Mouse (Mus musculus) thymus, adult 18-20 months (tissue): ENCODE measurements at regions not wholly inside any gene's neighbourhood (a gene's known extent, or its start where the extent isn't known, plus 50 kb on each side); places are given as distances from the start of the nearest gene placed in this dataset.

ENCODE experiments used
- DNase-seq, 2 experiments: peaks; one replicate each; pipeline ENCODE4 v3.0.0; 2022; ENCODE audit warnings: mixed read lengths in 2 of 2

GRCm38 (mm10) chr5:132884130-132884529 is 341.0 kb upstream of the Auts2 start:
- DNase-seq: no peak

GRCm38 (mm10) chr5:132882291-132882690 is 339.1 kb upstream of the Auts2 start:
- DNase-seq: no peak

DNA sequence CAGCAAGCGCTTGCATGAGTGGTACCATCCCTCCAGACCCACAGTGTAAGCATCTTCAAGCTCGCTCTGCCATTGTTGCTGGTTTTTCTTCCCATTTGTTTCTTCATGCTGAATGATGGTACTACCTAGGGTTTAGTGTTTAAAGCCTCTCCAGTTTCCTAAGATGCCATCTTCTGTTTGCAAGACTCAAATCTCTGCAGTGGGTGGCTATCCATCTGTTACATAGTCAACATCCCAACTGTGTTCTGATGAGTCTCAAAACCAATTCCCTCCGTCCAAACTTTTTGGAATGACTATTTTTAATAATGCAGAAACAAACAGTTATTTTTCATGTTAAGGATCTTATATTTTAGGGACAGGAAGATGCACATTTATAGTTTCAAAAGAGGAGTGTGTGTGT is 338.0 kb upstream of the Auts2 start:
- DNase-seq: no peak

DNA sequence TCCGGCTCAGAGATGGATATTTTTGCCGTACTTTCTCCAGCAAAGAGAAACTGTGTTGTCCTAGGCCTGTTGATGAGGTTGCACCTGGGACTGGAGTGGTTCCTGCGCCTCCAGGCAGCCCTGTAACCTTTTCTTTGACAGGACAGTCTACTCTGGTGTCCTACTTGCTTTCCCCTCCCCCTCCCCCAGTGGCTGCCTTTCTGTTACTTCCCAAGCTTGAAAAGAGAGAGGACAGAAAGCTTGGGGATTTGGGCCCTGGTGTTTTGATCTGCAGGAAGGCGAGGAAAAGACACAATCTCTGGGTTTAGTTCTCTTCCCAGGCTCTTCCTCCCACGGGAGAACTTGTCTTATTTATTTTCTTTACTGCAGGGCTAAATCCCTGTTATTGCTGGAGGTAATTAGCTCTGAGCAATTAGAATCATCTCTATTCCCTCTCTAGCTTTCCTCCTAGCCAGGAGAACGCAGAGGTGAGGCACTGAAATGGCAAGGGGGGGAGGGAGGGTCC is 333.2 kb upstream of the Auts2 start:
- DNase-seq: no peak

DNA sequence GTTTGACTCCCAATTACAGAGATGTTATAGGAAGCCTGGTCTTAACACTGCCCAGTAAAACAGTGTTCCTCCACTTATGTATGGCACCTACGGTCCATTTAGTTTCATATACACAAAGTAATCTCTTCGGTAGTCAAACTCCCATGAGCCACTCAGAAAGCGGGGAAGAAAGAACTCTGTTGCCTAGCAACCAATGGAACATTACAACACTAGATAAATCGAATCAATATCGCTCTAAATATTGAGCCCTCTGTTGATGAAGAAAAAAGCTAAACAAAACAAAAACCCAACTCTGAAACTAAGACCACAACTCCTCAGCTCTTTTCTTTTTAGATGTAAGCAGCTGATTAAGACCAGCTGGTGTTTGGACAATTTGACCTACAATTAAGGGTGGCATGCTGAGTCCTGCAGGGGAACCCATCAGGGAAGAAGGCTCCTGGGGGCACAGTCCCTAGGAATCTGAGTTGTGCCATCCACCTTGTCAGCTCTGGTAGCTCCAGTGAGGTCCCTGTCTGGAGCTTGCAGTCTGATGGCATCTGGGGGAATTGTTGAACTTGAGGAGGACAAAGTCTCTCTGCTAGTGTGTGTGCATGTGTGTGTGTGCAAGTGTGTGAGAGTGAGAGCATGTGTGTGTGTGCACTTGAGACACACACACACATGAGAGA is 315.8 kb upstream of the Auts2 start:
- no peak for DNase-seq

- no peak for DNase-seq
These were observed 312.7 kb upstream of the Auts2 start for GRCm38 (mm10) chr5:132855619-132856510.

DNA sequence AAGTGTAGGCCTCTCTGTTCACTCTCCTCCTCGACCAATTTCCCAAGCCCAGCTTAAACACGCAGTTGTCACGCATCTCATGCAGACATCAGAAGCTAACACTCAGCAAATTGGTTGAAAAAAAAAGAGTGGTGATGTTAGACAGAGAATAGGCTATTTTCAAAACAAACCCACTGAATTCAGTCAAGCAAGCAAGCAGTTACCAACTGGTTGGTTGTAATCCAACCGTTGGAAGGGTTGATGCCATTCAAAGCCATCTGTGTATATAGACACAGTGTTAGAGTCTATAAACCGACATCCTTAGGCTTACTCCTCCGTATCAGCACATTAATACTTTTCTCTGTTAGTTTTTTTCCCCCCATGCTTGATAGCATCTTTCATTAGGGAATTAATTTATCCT is 307.6 kb upstream of the Auts2 start:
- no peak for DNase-seq

DNA sequence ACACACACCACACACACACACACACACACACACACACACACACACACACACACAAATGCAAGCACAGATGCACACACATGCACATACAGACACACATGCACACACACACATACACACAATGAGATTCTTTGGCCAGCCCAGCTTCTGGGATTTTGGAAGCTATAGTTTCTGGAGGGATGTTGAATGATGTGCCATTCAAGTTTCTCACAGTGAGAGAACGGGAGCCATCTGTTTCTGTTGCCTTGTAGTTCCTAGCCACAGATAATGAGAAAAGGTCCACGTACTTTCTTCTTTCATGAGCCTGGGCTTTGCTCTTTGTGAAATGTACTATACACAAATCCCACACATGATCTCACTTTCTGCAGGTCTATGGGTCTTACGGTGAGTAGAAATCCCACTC is 304.9 kb upstream of the Auts2 start:
- no peak for DNase-seq

- no peak for DNase-seq
These were observed 300.1 kb upstream of the Auts2 start for GRCm38 (mm10) chr5:132843284-132843683.

DNA sequence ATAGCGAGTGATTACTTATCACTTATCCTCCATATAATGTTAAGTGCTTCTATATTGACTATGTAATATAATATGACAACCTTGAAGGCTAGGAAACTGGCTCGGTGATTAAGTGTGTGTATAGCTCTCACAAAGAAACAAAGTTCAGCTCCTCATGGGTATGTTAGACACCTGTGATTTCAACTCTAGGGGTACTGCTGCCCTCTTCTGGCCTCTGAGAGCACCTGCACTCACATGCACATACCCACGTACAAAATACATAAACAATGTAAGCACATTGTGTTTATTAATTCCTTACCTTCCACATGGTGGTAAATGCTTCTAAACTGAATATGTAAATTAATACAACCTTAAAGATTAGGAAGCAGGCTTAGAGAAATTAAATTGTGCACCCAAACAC is 298.6 kb upstream of the Auts2 start:
- DNase-seq: no peak

DNA sequence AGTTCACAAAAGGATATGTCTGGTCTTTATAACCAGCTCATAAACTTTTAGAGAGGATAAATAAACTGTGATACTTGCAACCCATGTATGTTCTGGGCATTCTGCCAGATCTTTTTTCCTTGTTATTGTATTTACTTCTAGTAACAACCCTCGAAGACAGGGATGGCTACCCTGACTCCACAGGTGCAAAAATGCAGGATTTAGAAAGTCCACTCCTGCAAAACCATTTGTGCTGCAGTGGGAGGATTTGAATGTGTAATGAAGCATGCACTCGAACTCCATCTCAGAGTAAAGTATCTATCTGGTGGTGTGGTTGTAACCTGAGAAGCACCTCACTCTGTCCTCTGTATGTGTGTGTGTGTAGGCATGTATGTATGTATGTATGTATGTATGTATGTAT is 294.3 kb upstream of the Auts2 start:
- no peak for DNase-seq

DNA sequence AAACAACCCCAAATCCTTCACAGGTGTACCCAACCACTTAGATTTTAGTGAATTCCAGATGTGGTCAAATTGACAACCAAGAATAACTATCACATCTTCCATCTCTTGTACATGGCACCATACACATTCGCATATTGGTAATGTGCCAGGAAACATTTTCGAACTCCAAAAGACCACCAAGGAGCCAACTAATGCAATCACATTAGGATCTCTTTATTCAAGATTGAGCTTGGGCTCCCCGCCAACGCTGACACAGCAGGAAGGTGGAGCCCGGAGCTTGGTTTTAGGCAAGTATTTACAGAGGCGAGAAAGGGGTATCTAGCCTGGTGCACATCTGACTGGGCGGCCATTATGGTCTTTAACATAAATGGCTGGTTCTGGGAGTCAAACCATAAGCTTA is 285.8 kb upstream of the Auts2 start:
- DNase-seq: no peak

GRCm38 (mm10) chr5:132827555-132828333 is 284.6 kb upstream of the Auts2 start:
- DNase-seq: no peak

DNA sequence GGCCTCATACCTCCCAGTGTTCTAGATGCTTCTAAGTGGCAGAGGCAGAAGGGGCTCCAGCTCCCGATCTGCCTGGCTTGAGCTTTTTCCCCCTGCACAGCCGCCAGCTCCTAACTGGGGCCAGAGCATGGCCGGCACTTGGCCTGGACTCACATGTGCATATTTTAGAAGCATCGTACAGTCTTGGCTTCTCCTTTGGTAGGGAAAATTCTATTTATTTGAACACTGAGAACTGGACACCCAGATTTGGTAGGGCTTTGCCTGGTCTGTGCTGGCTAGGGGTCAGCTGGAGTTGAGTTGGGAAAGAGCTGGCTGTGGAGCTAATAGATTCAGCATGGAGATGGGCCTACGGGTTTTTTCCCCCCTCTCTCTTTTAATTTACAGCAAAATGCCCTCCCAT is 282.9 kb upstream of the Auts2 start:
- no peak for DNase-seq

- no peak for DNase-seq
These were observed 274.5 kb upstream of the Auts2 start for GRCm38 (mm10) chr5:132817665-132818064.

GRCm38 (mm10) chr5:132809181-132809580 is 266.0 kb upstream of the Auts2 start:
- DNase-seq: no peak

DNA sequence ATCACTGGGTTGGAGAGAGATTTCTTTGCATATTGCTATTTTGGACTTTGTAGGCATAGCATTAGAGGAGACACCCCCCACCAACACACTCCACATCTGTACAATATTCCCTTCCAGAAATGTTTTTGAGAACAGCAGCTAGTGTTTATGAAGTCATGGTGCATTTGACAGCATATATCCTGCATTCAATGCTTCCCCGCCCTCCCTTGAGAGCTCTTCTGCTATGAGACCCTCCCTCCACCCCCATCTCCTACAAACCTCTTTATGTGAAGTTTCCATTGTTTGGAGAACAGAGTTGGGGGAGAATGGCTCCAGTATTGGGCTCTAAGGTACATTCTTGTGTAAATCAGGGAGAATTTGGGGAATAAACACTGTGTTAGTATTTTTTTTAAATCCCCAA is 252.9 kb upstream of the Auts2 start:
- DNase-seq: no peak

DNA sequence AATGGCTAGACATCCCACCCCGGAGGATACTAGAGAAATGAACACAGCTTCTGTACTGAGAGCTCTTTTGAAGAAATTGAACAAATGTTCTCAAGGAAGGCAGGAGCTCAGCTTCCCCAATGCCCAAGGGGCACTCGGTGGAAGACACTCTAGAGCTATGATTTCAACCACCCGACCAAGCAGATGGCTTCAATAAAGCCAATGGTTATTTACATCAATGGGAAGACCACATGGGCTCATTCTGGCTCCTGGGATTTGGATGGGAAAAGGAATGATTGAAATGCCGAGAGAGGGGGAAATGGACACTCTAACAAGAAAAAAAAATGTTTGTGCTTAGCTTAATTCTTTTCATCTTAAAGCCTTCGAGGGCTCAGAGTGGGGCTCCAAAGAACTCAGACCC is 249.3 kb upstream of the Auts2 start:
- DNase-seq: no peak

GRCm38 (mm10) chr5:132785291-132785690 is 242.1 kb upstream of the Auts2 start:
- DNase-seq: no peak

DNA sequence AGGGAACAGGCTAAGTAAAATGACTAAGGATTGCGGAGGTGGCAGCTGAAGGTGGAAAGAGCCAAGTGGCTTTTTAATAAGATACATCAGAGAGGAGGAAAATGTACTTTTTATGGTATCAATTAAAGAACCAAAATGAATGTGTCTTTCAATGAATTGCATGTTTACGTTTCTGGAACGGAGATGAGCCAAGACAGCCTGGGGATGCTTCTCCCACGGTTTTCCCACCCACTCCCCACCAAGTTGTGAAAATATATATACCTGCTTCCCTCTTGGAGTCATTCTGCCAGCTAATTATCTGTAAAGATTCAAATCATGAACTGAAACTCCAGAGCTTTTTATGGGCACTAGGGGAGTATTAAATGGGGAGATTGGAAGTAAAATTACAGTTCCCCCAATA is 241.6 kb upstream of the Auts2 start:
- no peak for DNase-seq

GRCm38 (mm10) chr5:132774141-132774680 is 231.1 kb upstream of the Auts2 start:
- DNase-seq: no peak

- no peak for DNase-seq
These were observed 217.3 kb upstream of the Auts2 start for GRCm38 (mm10) chr5:132760396-132760795.

DNA sequence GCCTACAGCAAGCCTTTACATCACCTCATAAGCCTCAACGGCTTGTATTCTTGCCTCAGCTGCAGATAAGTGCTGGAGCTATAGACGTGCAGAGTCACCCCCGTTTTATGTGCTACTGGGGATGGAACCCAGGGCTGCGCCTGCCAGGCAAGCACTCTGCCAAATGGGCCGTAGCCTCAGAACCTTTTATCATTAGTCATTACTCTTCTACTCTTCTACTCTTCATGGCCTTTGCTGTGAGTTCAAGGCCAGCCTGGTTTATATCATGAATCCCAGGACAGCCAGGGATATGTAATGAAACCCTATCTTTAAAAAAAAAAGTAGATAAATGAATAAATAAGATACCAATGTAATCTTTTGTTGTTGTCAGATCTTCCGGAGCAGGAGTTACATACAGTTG is 216.6 kb upstream of the Auts2 start:
- DNase-seq: no peak
